Mouse (Mus musculus) CD8-positive naive resting alpha-beta T cell, adult 2 months (primary cell): ENCODE data around the gene Gm4353.
"Not testable (repeated sequence)": the region's sequence is repeated elsewhere in the genome, so short reads cannot be mapped to it uniquely, and the experiment has no call there.

Experiments used
- DNase-seq, 2 experiments: peaks; one replicate each; pipeline ENCODE4 v3.0.0; 2022; ENCODE audit warnings: low read depth in 2 of 2, low spot score in 2 of 2

Gene Gm4353

DNA sequence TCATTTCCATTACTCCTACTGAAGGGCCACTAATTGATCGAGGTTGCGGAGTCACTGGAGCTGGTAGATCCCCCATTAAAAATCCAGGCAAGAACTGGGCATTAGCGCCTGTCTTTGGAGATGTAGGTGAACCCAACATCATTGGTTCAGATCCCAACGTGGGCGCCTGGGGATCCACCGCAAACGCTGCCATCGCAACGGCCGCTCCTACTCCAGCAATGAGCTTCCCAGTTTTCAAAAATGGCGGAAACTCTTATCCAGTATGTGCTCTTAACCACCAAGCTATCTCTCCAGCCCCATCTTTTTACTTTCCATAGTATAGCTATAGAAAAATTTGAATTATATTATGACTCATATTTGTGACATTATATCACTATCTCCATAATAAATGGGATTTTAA lies at the start of gene Gm4353:
Gene Gm4353, minus strand, starts transcription at position 270 of the 400 bp plus-strand sequence.
- not testable (repeated sequence) for DNase-seq

DNA sequence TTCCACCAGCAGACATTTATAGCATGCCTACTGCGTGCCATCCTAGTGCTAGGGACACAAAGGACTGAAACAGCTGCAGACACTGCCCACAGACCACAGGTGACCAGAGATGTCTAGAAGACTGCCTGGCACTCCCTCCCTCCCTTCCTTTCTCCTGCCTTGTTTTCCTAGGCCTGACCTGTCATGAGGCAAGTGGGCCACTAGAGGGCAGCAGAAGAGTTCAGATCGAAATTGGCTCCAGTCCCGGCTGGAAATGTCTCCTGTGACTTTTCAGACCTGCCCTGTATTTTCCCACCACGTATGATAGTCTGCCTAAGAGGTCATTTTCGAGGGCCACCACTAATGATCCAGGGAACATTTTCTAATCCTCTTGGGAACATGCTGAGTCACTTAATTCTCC lies 47.6 kb upstream of the Gm4353 start:
- DNase-seq, result peak; percentile 29 to 32

DNA sequence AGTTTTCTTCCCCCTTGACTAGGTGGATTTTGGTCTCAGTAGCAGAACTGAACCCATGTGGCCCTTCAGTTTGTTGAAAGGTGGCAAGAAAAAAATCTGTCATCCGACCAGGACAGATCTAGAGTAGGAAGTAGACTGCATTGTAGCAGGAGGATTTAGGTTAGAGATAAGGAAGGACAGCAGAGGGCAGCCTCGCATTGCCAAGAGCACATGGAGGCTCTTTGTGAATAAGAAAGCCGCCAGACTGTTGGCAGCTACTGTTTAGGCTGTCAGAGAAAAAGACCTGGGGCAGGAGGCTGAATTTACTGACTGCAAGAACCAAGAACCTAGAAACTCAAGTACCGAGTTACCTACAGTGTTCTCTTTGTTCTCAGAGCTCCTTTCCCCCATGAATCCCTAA lies 47.0 kb upstream of the Gm4353 start:
- DNase-seq, result no peak

DNA sequence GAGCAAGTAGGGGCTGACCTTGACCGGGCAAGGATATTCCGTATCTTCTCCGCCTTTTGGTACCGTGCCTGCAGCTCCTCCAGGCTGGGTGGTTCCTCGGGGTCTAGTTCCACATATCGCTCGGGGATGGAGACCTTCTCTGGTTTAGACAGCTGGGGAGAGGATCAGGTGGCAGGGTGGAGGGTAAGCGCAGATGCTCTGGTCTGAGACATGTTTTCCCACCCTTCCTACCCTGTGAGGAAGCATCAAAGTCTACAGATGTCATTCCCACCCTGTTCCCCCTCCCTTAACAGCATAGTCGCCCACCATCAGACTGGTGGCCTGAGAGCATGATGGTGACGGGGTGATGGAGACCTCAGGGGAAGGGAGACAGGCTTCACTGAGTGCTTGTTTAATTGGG lies 44.9 kb upstream of the Gm4353 start:
- DNase-seq, result no peak

DNA sequence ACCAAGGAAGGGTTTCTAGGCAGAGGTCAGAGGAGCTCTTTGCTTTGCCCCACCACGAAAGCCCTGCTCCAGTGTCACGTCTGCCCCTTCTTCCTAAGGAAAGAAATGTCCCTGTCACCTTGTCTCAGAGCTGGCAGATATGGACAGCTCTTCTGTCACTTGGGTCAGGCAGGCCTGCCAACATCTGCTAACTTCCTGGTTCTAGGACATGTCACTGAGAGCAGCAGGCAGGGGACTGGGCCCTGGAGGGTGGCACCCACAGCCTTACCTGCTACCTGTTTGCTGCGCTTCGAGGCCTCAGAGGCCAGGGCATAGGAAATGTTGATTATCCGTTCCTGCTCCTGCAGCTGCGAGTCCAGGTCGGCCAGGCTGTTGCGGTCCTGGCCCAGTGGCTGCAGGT lies 43.9 kb upstream of the Gm4353 start:
- DNase-seq, result no peak

DNA sequence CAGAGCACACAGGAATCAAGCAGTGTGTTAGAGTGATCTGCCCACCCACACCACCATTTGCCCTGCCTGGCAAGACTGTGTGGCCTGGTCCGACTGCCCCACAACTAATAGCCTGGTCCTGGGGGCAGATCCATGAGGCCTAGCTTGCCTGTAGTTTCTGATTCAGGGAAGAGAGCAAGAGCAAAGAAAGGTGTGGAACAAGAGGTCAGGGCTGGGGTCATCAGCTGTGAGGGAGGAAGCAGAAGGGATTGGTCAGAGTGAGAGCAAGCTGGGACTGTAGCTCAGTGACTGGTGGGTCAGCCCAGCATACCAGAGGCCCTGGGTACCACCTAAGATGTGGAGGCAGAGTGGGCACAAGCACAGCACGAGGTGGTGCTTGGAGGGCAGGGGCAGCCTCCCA lies 42.6 kb upstream of the Gm4353 start:
- no peak for DNase-seq

DNA sequence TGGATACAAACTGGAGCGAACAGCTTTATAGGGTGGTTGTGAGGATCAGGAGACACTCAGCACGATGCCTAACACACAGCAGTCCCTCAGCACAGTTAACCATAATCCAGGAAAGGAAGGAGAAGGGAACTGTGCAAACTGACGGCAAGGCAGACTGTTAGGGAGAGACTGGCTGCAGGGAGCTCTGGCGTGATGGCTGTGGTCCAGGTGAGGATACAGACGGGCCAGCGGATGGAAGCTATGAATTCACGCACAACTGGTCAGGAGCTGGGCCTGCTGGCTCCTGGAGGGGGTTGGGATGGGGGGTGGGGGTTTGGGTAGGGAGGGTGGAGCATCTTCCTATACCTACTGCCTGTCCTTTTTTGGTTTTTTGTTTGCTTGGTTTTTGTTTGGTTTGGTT lies 41.2 kb upstream of the Gm4353 start:
- no peak for DNase-seq

DNA sequence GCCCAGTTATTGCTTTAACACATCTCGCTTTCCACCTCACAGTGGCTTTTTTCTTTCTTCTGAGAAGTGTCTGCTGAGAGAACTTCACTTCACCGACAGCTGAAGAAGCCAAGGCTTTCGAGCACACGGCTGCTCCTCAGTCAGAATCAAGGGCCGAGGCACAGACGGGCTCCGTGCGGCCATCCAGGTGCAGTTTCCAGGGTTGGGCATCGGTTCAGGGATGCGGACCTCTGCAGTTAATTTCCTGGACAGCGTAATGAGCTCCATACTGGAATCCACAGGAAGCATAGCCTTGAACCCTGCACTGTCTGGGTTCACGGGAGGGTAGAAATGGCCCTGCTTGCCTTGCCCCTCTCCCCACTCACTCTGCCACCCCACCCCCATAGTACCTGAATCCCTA lies 39.6 kb upstream of the Gm4353 start:
- DNase-seq, result no peak

DNA sequence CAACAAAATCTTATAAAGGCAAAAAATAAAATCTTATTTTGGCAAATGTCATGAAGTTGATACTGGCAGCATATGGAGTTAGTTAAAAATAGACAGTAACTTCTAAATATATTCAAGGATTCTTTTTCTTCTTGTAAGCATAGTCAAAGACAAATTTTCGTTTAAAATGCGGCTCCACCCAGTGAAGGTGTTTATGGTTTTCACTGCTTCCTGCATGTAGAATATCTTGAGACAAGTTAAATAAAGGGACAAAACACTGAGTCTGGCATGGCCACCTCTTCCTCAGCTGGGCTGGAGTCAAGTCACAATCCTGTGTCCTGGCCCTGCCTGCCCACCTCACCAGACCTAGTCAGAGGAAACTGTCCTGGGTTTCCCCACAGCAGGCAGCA lies 39.2 kb upstream of the Gm4353 start:
- no peak for DNase-seq

DNA sequence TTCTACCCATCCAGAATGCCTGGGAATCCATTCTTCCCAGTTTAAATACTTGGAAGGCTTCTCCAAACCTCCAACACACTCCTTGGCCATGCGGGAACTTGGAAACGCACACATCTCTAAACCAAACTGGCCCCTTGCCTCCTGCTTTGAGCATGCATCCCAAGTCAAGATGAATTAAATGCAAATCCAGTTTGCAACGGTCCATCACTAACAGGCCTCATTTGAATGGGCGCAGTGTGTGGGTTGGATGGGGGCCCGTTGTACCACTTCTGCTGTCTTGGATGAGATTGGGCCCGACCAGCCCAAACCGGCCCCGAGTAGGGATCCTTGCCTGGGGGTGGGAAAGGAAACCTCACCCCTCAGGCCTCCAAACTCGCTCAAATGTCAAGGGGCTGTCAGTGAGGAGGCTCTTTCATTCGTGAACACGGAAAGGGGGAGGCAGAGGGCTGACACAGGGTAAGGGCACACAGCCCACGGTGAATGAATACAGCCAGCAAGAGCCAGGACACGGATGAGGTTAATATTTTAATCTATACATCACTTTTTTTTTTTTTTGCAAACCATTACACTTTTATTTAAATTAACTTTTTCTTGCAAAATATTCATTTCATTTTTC lies 38.7 kb upstream of the Gm4353 start:
- no peak for DNase-seq

DNA sequence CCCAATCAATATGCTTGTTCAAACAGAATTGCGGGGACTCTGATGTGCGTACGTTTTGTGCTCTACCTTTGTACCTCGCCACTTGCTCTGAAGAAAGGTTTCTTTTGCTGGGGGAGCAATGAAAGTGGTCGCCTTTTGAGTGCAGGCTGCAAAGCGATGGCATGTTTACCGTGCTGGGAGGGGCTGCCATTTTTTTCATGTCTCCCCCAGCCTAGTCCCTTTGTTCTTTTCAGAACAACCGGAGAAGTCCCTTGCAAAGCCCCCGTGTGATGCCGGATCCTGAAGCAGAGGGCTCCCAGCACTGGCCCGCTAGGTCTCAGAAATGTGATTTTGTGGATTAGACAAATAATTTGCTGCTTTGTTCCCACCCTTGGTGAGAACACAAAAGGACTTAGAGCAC lies 36.8 kb upstream of the Gm4353 start:
- no peak for DNase-seq

DNA sequence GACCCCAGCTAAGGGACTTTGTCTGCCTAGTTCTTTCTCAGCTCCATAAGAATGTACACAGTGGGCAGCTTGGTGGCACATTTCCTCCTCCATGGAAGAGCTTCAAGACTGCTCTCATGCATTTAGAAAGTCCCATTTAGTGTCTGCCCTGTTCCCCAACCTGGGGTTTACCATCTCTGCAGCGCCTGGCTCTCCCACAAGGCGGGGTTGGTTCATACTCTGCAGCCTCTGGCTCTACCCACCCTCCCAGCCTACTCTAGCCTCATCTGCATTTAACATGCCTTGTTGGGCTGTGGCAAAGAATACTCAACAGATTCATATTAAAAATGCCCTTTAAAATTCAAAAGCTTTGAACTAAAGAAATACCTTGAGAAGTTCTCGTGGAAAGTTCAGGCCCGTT lies 36.3 kb upstream of the Gm4353 start:
- DNase-seq, result no peak

DNA sequence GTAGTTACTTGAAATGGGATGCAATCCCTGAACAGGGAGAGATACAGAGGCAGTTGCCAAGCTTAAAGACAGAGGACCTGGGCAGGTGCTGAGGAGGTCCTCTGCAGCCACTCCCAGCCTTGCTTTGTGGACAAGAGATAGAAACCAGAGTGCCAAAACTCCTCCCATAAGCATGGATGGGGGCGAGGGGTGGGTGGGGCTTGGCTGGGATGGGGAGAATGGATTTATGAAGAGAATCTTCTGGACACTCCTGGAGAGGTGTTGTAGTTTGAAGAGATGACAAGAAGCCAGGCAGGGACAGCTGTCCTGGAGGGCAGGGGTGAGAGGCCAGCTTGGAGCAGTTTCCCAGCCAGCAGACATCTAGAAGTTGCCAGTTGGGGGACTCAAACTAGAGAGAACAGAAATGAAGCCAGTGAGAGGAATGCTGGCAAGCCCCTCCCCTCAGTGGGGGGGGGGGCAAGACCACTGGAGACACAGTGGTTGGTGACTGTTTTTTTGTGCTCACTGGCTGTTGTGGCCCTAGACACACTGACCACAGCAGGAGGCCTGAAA lies 34.9 kb upstream of the Gm4353 start:
- no peak for DNase-seq

DNA sequence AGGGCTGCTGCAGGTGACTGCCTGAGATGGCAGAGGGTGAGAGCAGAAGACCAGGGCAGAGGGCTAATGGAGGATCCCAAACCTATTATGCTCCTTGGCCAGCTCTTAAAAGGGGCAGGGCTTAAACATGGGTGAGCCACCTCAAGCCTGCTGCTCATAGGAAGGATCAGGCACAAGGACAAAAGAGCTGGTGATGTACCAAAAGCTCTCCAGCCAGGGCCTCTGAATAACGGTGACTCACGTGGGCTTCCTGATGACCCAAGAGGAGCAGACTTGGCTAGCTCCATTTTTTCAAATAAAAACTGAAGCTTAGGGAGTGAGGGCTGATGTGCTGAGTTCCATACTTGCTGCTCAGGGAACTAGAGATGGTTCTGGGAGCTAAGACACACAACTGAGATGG lies 31.6 kb upstream of the Gm4353 start:
- no peak for DNase-seq

DNA sequence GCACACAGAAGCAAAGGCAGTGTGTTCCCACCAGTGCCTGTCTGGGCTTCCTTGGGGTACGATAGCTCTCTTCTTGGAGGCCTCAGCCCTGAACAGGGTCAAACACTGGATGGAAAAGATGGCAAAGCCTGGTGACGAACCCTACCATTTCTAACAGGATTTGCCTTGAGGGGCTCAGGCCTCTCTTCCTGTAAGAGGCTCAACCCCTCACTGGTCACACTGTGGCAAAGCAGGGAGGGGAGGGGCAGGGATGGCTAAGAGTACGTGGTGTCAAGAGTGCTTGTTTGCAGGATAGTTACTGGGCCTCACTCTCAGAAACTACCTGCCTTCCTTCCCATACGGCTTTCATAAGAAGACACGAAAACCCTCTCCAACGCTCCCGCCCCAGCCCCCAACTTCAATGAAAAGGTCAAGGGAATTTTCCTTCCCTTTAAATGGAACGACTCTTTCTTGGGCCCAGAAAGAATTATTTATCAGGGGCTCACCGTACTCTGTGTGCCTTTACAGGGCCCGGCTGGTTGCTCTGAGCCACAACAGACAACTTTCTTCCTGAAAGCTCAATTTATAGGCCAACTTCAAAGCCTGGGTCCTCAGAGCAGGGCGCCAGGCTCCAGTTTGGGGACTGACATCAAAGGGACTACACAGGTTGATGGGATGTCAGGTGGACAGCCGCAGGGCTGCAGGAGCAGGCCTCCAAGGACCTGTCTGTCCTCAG lies 30.9 kb upstream of the Gm4353 start:
- no peak for DNase-seq

DNA sequence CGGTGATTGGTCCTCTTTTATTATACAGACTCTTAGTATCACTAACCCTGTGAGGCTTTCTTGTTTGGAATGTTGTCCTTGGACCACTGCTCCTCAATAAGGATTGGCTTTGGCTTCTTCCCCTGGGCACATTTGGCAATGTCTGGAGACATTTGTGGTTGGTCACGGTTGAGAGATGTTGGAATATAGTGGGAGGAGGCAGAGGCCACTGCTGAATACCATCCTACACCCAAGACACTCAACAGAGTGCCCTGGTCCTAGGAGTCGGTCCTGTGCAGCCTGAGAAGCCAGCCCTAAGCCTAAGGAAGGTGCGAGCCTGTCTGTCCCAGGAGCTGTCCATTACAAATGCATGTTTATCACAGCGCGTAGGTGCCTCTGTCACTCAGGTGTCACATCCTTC lies 27.1 kb upstream of the Gm4353 start:
- no peak for DNase-seq

DNA sequence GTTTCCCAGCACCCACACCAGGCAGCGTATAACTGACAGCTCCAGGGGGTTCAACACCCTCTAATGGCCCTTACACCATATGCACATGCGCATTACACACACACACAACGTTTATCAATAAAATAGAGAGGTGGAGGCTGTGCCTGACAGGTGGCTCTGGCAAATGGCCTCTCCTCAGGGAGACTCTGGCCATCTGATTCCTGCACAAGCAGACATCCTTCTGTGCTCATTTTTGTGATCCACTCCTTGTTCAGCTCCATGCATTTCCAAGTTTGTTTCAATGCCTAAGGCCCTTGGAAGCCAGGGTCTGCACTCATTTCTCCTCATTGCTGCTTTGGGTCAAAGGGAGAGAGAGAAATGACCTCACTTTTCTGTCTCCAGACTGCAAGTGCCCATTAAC lies 26.2 kb upstream of the Gm4353 start:
- DNase-seq, result no peak

DNA sequence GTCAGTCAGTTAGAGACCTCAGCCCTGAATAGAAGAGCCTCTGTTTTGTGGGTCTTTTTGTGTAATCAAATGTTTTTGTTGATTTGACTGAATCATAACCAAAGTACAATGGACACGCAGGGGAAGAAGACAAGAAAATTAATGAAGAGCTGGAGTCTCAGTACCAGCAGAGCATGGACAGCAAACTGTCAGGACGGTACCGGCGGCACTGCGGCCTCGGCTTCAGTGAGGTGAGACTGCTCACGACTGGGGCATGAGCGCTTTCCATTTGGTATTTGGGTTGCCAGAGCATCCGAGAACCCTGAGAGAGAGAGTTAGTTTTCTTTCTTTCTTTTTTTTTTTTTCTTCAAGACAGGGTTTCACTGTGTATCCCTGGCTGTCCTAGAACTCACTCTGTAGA lies 18.7 kb upstream of the Gm4353 start:
- DNase-seq, result no peak

DNA sequence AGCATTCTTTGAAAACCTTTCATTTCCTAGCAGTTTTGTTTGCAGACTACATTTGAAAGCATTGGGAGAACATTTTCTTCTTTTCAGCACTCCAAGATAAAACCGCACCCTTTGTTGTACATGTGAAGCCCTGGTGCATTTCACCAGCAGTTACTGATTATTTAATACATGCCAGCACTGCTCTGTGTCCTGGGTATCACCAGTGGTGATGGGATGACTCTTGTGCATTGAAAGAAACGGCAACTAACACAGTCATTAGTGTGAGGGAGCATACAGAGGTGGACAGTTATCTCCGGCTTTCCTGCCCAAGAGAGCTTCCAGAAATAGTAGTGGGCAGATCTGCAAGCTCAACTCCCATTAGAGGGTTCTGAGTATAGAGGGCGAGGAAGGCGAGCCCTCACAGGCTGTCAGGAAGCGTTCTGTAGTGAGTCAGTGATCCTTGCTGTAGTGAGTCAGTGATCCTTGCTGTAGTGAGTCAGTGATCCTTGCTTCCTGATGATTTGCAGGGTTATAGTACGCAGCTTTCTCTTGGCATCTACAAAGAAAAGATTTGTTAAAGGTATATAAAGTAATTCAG lies 15.6 kb upstream of the Gm4353 start:
- DNase-seq, result no peak

DNA sequence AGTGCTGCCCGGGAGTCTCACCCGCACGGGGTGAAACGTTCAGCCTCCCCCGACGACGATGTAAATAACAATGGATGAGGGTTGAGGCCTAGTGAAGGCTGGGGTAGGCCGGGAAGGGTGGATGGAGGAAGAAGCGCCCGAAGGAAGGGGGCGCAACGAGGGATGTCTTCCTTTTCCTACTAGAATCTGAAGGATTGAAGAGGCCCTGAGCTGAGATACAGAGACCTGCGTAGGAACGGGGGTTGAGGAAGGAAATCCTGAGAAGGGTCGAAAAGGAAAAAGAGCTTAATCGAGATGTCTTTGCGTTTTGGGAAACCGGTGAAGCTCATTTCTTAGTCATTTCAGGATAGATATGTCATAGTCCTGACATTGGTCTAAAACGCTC lies 9.0 kb upstream of the Gm4353 start:
- no peak for DNase-seq

DNA sequence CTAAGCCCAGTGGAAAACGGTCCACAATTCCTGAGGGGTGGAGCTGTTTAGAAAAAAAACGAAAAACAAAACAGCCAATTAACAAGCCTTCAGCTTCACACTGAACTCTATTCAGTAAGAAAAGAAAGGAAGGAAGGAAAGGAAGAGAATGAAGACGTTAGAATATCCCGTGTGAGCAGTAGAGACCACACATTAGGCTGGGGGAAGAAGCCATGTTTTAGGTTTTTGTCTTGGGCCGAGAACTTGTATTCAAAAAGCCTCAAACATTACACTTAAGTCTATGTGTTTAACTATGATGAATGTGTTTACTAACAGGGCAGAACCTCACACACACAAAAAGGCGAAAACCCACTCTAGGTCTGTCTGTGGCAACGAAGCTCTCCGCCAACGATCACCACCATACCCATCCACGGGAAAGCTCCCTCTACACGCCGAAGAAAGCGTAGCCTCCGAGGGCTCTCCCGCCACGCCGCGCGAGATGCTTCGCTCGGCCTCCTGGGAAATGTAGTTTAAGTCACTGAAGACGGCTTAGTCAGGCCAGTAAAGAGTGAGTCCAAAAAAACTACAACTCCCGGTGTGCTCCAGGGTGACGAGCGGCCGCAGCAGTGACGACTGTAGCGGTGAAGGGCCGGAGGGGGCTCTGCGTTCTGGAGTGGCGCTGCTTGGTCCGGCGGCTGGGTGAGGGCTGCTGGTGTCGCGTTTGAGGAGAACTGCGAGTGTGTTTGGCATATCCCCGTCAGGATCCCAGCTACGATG lies 8.5 kb upstream of the Gm4353 start:
- DNase-seq, result peak; percentile 93

DNA sequence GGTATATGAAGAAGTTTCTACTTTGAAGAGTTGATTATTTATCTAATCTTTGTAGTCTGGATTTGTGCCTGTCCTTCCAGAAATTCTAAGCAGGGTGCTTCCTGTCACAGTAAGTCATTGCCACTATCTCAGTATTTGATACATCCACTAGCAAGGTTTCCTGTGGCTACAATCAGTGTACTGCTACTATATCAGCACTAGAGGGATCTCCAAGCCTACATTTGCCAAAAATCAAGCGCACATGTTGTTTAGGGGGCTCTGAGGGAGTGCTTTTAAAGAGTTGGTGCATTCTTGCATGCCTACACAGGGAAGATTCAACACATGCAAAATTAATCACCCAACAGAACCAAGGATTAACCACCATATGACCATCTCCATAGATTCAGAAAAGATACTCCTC lies 23.7 kb downstream of the Gm4353 start:
- DNase-seq, result no peak
